Mouse (Mus musculus): ENCODE data around the gene Mn1.

DNA sequence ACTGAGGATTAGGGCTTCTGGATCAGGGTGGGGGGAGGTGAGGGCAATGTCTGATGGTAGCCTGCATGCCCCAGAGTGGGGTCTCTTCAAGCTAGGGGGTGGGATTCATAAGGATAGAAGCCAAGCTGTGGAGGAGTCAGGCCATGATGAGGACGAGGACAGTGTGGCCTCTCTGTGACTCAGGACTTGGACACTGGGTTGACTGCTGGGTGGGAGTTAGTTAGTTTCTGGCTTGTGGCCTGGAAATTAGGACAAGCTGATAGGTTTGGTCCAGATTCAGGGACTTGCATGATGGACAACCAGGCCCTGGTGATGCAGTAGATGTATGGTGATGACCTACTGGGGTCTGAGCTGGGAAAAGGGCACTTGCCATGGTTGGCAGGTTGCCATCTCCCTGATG is 74.3 kb downstream of the Mn1 start:
- TF ChIP-seq CTCF (IDR thresholded peaks at IDR 0.05; ENCODE audit: extremely low read depth, insufficient read depth, low read length), result no peak
- no peak for TF ChIP-seq POLR2A (IDR thresholded peaks at IDR 0.05; ENCODE audit: extremely low read depth, insufficient read depth, low read length)

Data from cortical plate, adult 2 months (tissue).